Mouse (Mus musculus) spleen, postnatal 14 days (tissue): Measurements from ENCODE around the gene Exoc6.

Experiments
- DNase-seq, 2 experiments: peaks; one replicate each; pipeline ENCODE4 v3.0.0; 2021 to 2022; ENCODE audit warnings: low spot score in 2 of 2

Gene Exoc6

DNA sequence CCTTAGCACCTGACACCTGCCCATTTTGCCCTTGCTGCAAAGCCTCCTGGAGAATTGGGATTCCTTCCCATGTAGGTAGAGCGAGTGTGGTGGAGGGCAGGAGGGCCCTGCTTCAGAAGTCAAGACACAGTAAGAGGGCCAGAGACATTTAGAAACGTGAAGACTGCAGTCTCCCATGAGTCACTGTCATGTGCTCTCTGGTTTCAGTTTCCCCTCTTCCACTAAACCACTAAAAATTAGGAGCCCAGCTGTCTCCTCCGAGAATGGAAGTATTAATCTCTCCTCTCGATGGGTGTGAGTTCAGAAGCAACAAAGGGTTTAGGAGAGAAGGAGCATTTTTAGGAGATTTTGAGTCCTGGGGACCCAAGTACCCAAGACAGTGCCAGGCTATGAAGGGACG lies 139.3 kb downstream of the Exoc6 start:
- DNase-seq = no peak

DNA sequence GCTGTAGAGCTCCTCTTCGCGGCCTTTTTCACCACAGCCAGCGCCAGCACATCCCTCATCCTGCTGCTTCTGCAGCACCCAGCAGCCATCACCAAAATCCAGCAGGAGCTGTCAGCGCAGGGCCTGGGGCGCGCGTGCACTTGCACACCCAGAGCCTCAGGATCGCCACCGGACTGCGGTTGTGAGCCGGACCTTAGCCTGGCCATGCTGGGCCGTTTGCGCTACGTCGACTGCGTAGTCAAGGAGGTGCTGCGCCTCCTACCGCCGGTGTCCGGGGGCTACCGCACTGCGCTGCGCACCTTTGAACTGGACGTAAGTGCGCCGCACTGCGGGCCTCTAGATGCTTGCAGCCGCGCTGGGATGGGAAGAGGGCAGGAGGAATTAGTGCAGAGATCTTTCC lies 140.5 kb downstream of the Exoc6 start:
- no peak for DNase-seq

DNA sequence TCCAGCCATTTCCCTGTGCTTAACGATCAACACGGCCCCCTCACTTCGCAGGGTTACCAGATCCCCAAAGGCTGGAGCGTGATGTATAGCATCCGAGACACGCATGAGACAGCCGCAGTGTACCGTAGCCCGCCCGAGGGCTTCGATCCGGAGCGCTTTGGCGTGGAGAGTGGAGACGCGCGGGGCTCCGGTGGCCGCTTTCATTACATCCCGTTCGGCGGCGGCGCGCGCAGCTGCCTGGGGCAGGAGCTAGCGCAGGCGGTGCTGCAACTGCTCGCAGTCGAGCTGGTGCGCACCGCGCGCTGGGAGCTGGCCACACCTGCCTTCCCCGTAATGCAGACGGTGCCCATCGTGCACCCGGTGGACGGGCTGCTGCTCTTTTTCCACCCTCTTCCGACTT lies 142.7 kb downstream of the Exoc6 start:
- no peak for DNase-seq

DNA sequence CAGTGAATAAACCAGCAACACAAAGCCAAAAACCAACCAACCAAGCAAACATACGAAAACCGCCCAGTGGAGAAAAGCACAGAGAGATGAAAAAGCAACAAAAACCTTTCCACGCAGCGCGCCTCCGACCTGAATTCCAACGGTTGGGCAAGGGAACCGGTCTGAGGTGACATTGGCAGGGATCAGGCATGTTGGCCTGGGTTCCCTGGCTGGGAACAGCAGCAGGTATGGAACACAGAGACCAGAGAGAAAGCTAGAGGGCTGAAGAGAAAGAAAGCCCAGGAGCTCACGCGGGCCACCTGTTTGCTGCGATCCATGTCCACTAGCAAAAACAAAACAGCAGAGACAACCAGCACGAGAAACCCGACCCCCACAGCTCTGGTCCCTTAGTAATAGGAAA lies 144.9 kb downstream of the Exoc6 start:
- no peak for DNase-seq

DNA sequence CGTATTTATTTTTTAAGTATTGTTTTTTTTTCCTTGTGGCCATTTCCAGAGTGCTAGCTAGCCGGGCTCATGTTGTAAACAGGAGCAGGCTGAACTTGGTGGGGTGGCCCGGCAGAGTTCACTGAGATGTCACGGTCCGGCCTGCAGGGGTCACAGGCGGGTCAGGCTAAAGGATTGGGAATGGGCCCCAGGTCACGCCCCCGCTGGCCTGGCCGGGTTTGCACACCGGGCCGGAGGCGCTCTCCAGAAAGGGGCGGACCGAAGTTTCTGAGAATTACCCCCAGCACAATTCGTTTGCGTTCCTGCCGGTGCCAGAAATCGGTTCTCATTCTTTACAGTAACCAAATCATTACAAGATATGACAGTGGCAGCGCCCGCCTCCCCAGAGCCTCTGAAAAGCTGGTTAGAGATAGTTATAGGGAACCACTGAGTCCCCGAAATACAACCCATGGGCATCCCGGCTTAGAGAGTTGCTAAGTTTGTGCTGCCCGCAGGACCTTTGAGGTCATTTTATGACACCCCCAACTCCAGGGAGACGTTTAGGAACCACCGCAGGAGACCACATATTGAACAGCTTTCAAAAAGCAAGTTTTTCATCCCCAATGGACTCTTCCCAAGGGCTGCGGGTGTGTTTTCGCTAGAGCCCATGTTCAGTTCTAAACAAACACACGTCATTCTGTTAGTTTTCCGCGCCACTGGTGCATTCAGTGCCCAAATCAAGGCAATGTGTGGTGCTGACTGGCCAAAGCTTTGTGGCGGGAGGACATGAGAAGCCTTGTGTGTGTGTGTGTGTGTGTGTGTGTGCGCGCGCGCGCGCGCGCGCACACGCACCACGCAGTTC lies 145.8 kb downstream of the Exoc6 start:
- DNase-seq = no peak

DNA sequence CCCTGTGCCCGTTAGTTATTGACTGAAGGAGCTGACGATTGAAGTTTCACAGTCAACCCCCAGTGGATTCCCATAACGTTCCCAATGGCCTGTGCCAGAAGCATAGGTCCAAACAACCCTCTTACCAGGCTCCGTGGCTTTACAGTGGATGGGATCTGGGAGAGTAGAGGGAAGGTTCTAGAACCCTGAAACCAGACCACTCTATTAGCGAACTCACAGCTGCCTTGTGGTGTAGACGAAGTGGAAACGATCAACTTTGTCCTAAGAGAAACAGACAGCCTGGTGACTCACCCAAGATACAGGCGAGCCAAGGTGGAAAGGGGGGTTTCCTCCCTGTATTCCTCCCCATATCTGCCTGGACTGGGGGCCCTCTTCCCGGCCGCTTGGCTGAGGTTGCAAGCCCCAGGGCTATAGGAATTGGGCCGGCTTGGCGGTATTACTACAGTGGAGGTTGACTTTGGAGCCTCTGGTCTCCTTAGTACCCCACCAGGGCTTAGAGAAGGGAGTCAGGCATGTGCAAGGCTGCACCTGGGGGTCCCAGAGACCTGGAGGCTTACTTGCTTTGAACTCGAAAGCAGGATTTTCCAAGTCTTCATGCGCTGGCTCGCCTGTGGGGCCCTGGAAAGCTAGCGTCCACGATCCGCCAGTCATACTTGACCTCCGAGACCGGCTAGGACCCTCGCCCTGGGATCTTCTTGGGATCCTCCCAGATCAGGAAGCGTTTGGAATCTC lies 146.6 kb downstream of the Exoc6 start:
- no peak for DNase-seq

DNA sequence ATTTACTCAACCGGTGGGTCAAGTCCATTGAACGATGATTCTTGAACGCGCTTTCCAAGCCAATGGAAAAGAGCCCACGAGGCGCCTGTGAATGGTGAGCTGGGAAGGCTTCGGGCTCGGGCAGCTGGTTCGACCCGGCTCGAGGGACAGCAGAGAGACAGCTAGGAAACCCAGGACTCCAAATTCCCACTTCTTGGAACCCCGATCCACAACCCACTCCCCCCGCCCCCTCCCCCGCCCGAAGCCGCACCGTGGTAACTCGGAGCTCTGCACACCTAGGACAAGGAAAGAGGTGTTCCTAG lies 147.1 kb downstream of the Exoc6 start:
- no peak for DNase-seq

DNA sequence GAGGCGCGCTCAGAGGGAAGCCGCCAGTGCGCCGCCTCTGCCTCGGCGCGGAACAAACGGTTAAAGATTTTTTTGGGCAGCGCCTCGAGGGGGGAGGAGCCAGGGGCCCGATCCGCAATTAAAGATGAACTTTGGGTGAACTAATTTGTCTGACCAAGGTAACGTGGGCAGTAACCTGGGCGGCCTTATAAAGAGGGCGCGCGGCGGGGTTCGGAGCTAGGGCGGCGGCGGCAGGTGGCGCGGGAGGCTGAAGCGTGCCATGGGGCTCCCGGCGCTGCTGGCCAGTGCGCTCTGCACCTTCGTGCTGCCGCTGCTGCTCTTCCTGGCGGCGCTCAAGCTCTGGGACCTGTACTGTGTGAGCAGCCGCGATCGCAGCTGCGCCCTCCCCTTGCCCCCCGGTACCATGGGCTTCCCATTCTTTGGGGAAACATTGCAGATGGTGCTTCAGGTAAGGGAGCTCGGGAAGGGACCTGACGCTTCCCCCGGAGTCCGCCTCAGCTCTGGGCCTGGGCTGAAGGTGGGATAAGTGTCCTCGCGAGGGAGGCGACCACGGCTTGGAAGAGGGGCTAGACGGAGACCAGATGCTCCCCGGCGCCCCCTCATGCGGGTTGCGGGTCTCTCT lies 147.5 kb downstream of the Exoc6 start, which contains the start of gene Cyp26a1:
TSS of gene Cyp26a1 (plus strand) at position 148 of the 622 bp plus-strand sequence.
- no peak for DNase-seq

DNA sequence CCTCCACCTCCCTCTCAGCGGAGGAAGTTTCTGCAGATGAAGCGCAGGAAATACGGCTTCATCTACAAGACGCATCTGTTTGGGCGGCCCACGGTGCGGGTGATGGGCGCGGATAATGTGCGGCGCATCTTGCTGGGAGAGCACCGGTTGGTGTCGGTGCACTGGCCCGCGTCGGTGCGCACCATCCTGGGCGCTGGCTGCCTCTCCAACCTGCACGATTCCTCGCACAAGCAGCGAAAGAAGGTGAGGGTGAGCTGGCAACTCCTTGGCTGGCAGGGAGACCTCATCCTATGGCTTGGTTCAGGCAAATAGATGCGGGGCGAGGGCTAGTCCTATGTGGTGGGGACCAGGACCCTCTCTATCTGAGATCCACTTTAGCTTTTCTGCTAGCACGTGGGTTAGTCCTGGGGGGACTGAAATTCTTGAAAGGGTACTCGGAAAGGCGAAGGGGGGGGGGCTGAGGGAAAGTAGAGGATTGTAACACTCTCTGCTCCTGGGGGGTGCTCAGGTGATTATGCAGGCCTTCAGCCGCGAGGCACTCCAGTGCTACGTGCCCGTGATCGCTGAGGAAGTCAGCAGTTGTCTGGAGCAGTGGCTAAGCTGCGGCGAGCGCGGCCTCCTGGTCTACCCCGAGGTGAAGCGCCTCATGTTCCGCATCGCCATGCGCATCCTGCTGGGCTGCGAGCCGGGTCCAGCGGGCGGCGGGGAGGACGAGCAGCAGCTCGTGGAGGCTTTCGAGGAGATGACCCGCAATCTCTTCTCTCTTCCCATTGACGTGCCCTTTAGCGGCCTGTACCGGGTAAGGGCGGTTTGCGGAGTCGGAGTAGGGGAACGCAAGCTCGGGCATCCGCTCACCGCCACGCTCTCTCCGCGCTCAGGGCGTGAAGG lies 148.3 kb downstream of the Exoc6 start:
- no peak for DNase-seq

DNA sequence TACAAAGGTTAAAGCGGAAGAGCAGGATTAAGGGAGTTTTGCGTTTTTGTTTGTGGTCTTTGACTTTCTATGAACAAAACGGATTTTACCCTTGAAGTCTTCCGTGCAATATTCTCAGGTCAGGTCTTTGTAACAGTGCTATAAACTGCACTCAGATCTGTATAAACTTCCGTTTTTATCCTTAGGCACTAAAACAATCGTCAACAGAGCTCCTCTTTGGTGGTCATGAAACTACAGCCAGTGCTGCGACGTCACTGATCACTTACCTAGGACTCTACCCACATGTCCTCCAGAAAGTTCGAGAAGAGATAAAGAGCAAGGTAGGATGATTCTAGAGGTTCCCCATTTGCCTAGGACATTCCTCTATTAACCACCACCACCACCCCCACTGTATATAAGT lies 149.5 kb downstream of the Exoc6 start:
- DNase-seq = no peak

DNA sequence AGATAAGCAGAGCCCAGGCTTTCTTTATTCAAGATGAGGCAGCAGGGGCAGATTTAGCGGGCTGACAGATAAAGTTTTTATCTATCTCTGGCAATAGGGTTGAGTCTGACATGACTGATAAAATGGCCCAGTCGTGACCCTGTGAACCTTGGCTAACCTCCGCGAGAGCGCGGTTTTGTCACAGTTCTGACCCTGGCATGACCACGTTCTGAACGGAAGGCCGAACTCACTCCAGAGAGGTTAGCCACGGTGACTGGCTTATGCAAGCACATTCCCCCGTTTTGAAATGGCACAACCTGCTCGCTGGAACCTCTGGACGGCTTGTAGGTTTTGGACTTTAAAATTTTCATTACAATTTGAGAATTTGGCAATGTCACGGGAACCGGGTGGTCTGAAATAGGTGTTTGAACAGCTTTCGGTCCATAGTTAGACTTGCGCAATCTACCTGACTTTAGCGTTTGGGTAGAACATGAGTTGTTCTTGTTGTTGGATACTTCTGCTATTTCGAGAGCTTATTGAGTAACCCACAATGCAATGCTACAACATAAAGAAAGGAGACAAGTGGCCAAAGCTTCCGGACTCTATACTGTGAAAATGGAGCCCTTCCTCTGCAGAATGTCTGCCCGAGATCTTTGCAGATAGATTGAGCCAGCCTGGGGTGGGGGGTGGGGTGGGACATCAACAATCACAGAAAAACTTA lies 152.3 kb downstream of the Exoc6 start:
- no peak for DNase-seq

DNA sequence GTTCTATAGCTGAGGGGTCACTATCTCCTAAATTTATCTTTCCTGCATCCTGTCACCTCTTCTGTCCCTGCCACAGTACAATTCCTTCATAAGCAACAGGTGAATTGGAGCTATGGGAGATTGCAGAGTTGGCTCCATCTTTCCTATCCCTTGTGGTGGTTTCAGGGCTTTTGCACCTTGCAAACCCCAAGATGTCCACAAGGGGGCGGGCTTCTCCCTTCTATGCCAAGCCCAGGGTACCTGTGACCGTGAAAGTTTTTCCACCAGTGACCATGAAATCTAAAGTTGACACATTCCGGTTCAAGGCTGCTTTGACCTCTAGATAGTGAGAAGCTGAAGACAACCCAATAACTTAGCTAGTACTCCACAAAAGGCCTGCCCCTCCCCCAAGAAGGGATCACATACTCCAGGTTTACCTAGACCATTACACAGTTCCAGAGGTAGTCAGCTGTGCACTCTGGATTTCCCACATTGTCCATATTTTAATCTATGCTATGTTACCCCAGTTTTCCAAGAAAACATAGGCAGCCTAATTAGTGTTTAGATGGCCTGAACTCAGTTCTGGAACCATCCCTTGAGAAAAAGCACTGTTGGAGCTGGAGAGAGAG lies 153.8 kb downstream of the Exoc6 start:
- DNase-seq = peak; percentile 41 to 65

DNA sequence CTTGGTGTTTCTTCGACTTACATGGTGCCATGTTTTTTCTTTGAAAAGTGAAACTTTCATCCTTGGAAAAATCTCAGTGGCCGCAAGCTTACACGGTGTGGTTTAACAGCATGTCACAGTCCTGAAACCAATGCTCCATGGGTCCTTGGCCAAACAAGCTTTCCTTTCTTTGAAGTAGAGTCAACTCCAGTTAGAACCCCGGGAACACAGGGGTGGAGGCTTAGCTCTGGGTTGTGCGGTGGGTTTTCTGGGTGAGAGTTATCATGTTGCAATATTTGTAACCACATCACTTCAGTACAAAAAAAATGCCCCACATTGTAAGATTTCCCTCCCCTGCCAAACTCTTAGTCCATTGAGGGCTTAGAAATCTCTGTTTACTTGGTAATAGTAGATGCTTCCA lies 155.5 kb downstream of the Exoc6 start:
- no peak for DNase-seq

DNA sequence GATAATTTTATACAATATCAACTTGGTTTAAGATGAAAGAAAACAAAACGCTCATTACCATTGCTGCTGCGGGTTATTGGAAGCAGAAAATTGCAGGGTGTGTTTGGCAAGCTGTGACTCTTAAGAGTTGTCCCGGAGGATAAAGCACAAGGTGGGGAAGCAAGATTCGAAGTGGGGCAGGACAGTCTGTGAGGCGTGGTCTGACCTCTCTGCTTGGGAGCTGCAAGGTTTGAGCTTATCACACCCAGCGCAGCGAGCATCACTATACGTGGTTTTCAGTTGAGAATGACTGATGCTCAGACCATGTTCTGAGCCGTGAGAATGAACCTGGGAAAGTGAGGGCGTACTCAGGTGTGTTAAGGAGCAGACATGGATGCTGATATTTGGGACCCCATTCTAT lies 164.5 kb downstream of the Exoc6 start:
- DNase-seq = no peak

DNA sequence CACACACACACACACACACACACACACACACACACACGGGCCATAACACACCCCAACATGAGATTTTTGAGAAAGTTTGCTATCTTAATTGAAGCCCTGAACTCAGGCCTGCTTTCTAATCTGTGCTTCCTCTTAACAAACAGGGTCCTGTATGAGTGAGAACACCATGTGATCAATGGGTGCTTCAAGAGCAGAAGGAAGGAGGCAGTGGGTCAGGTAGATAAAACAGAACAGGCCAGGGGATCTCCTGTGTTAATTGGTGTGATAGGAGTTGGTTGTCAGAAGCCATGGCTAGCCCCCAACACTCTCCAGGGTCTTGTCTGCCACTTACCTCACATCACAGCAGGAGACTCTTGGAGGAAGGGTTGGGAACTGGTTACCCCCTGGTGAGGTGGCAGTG lies 165.8 kb downstream of the Exoc6 start:
- DNase-seq = no peak

DNA sequence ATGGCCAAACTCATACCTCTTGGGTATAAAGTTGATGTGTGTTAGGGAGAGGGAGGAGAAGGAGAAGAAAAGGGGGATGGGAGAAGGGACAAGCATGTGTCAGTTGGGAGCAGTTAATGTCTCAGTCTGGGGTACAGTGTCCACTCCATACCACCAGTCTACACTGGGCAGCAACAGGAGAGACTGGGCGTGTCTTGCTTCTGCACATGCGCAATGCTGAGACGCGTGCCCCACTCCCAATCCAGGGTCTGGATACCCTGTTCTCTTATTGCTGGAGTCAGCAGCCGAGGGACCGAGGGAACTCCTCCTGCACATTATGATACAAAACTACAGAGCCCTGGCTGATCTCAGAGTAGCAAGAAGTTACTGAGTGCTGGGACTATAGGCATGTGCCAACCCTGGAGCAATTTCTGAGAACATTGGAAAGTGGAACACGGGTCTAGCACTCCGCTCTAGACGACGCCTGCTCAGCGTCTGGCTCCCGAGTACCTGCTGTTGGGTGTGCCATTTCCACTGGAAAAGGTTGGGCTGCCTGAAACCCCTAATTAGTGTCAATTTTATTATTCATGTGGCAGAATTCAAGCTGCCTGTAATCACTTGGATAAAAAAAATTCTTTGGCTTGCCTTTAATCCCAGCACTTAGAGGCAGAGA lies 166.4 kb downstream of the Exoc6 start:
- DNase-seq = no peak

DNA sequence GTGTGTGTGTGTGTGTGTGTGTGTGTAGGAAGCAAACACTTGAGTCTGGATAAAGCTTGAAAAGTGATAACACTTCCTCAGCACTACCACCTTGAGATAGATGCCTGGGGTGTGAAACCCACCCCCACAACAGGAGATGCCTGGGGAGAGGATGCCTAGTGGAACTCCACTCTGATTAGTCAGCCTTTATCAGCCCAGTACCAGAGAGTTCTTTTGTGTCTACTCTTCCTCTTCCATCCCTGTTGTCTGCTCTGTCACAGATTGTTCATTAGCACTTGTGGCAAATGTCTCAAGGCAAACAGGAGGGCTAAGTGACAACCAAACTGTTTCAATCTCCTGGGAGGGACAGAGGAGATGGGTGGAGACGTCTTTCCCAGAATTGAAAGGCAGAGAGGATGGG lies 168.9 kb downstream of the Exoc6 start:
- no peak for DNase-seq

DNA sequence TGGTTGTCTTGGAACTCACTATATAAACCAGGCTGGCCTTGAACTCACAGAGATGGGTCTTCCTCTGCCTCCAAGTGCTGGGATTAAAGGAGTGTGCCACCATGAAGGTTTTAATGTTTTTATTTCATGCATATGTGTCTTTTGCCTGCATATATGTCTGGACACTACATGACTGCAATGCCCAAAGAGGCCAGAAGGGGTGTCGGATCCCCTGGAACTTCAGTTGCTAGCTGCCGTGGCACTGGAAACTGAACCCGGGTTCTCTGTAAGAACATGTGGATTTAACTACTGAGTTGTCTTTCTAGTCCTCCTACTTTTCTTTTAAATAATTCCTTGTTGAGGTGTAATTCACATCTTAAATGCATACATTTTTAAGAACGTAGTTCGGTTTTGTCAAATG lies 174.4 kb downstream of the Exoc6 start:
- DNase-seq = no peak

DNA sequence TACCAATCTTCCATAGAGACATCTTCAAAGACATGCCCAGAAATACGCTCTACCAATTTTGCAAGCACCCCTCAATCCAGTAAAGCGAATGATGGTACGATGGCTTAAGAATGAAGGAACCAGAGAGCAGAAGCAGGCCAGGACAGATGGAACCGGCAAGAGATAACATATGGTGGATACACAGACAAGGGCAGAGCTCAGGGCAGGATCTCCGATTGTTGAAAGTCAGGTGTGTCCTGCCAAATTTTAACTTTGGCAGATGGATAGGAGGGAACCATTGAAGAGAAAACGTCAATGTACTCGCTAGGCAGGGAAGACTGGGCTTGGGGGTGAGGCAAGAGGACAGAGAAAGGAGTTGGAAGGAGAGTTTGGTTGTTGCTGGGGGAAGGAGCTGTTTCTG lies 176.4 kb downstream of the Exoc6 start:
- no peak for DNase-seq

DNA sequence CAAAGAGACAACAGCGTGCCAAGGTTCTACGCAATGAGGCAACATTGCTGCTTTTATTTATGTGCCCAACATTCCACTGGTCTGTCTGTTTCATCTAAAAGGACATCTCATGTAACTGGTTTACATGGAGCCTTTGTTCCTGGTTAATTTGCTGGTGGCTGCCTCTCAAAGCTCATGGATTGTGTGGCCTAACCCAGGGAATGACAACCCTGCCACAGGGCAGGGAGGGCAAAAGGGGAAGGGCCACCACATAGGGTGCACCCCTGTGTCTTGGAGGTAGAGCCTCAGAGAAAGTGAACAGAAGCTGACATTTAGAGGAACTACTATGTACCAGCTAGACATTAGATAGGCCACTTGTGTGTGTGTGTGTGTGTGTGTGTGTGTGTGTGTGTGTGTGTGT lies 177.1 kb downstream of the Exoc6 start:
- no peak for DNase-seq
